Mouse (Mus musculus): ENCODE results near the gene Ubqln4.
"Not testable (repeated sequence)": the region's sequence is repeated elsewhere in the genome, so short reads cannot be mapped to it uniquely, and the experiment has no call there.

Ubqln4 gene

GRCm38 (mm10) chr3:88567892-88568291 is 14.3 kb downstream of the Ubqln4 start:
- no peak for DNase-seq (ENCODE audit: low read depth)

DNA sequence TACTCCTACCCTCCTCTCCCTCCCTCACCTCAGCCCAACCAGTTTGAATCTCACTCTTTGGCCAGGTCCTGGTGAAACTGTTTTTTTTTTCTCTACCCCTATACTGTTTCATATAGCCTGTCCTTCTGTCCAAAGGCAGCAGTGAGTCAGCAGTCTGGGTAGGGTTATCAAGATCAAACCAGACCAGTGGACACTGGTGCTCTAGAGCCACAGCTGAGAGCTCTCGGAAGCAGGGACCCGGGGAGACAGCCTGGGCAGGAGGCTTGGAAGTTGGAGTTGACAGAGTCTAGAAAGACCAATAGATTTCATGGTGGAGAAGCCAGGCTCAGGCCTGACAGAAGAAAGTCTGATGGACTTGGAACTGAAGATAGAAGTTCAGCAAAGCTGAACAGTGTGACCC is 15.1 kb downstream of the Ubqln4 start:
- no peak for DNase-seq (ENCODE audit: low read depth)

GRCm38 (mm10) chr3:88569093-88569492 is 15.5 kb downstream of the Ubqln4 start:
- DNase-seq (ENCODE audit: low read depth), result no peak

DNA sequence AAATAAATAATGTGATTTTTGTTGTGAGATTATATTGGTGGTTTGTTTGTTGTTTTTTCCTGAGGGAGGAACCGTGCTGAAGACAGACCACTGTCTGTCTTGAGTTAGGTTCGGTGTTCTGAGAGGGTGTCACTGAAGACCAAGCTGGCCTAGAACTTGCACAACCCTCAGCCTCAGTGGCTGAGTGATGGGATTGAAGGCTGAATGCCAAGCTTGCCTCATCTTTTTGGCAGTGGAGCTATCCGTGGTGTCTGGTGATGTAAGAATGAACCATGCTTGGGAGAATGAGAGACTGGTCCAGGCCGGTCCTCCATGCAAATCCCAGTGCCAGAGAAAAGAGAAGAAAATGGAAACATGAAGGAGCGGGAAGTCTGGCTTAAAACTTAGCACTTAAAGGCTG is 16.1 kb downstream of the Ubqln4 start:
- no peak for DNase-seq (ENCODE audit: low read depth)

DNA sequence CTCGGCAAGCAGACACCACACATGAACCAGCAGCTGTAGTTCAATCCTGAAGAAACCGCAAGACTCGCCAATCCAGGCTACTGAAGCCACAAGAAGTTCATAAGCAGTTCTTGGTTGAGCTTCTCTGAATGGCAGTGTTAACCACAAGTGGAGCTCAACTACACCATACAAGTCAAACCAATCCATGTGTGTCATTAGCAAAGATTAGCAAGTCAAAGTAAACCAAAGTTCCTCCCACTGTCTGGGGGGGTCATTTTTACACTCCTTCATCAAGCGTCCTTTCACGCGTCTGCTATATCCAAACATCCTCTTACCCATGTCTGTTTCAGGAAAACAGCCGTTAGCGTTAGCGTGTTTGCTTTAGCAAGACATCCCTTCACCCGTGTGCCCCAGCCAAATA is 16.8 kb downstream of the Ubqln4 start:
- DNase-seq (ENCODE audit: low read depth), result no peak

GRCm38 (mm10) chr3:88571856-88572255 is 18.3 kb downstream of the Ubqln4 start:
- DNase-seq (ENCODE audit: low read depth), result no peak

DNA sequence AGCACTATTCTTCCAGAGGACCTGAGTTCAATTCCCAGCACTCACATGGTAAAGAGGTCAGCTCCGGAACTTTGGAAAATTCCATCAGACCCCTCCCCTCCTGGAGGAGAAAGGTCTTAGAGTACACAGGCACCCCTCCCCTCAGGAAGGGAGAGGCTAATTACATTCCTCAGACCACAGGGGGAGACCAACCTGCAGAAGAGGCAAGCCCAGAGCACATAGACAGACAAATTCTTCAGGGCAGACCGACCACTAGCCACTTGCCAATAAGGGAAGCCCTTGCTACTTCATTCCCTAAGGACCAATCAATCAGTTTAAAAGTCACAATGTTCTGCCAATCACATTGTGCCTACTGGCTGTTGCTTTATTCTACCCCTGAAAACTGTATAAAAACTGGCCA is 19.3 kb downstream of the Ubqln4 start:
- no peak for DNase-seq (ENCODE audit: low read depth)

- no peak for DNase-seq (ENCODE audit: low read depth)
Observed at GRCm38 (mm10) chr3:88573810-88574209, 20.3 kb downstream of the Ubqln4 start.

DNA sequence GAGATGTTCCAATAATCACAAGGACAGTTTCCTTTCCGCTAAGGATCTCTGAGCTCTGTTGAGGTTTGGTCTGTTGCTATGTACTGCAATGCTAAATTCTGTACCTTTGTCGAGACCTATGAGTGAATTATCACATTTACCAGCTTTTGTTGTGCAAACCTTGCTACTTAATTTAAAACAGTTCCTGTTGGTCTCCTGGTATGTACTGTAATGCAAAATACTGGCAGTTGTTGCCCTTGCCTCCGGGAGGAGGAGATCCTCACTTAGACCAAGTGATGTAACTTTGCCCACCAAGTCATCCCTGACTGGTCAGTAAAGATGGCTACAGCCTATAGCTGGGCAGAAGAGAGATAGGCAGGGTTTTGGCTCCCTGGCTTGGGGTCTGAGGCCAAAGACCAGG is 22.0 kb downstream of the Ubqln4 start, which contains the start of gene Ssr2:
Ssr2 (plus strand) TSS at position 337 of the 400 bp plus-strand sequence.
- no peak for DNase-seq (ENCODE audit: low read depth)

DNA sequence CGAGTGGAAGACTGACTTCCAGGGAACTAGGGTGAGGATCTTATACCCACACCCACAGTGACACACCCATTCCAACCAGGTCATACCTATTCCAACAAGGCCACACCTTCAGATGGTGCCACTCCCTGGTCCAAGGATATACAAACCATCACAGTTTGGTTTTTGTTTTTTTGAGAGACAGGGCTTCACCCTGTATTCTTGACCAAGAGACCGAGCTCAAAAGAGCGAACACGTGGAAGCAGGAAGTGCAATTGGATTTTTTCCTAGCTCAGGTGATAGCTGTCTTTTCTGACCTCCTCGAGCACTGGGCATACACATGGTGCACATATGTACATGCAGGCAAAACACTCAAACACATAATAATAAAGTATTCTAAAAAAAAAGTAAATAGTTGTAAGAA is 24.3 kb downstream of the Ubqln4 start:
- not testable (repeated sequence) for DNase-seq (ENCODE audit: low read depth)

DNA sequence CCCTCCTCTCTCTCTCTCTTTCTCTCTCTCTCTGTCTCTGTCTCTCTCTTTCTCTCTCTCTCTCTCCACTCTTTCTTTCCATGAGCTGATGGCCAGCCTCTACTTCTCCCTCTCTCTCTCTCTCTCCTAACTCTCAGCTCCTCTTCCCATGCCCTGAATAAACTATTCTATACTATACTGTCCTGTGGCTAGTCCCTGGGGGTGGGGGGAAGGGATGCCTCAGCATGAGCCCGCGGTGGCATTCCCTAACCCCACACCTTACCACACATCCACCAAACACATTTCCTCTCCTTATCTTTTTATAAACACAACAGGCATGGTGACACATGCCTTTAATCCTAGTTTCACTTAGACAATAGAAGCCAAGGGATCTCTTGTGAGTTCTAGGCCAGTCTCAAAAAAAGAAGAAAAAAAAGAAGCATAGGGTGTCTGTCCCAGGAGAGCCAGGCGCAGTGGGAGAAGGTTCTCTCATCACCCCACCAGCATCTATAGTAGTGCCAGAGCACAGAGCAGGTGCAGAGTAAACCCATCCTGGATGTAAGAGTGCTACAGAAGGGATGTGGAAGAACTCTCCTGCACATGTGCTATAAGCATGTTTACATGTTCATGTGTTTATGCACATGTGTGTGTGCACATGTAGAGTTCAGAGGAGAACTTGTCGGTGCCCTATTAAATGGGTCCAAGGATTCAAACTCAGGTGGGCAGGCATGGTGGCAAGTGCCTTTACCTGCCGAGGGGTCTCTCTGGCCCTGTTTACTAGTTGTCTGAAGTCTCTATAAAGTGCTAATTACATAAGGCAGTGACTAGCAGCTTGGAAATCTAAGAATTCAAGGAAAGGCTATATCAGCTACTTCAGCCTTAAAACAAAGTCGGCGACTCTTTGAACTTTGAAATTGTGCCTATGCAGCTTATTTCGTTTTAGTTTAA is 25.2 kb downstream of the Ubqln4 start:
- DNase-seq (ENCODE audit: low read depth), result no peak

GRCm38 (mm10) chr3:88579454-88580117 is 26.0 kb downstream of the Ubqln4 start:
- DNase-seq (ENCODE audit: low read depth), result peak; percentile 76

GRCm38 (mm10) chr3:88585769-88586168 is 32.2 kb downstream of the Ubqln4 start:
- DNase-seq (ENCODE audit: low read depth), result no peak

- DNase-seq (ENCODE audit: low read depth), result no peak
Observed at GRCm38 (mm10) chr3:88586640-88587039, 33.1 kb downstream of the Ubqln4 start.

GRCm38 (mm10) chr3:88590246-88590645 is 36.7 kb downstream of the Ubqln4 start:
- no peak for DNase-seq (ENCODE audit: low read depth)

DNA sequence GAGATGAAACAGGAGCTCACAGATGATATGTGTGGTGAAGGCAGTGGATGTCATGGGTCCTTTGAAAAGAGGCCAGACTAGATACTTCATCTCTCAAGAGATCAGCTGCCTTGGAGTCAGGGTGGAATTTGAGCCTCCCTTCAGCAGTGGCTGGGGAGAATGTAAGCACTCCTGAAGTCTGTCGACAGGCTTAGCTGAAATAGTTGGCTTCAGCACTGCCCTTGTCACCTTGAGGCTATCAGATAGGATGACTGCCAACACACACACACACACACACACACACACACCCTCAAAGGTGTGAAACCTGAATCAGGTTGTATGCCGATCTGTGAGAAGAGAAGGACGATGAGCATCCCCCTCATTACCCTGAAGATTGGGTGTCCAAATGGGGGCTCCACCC is 37.5 kb downstream of the Ubqln4 start:
- no peak for DNase-seq (ENCODE audit: low read depth)

DNA sequence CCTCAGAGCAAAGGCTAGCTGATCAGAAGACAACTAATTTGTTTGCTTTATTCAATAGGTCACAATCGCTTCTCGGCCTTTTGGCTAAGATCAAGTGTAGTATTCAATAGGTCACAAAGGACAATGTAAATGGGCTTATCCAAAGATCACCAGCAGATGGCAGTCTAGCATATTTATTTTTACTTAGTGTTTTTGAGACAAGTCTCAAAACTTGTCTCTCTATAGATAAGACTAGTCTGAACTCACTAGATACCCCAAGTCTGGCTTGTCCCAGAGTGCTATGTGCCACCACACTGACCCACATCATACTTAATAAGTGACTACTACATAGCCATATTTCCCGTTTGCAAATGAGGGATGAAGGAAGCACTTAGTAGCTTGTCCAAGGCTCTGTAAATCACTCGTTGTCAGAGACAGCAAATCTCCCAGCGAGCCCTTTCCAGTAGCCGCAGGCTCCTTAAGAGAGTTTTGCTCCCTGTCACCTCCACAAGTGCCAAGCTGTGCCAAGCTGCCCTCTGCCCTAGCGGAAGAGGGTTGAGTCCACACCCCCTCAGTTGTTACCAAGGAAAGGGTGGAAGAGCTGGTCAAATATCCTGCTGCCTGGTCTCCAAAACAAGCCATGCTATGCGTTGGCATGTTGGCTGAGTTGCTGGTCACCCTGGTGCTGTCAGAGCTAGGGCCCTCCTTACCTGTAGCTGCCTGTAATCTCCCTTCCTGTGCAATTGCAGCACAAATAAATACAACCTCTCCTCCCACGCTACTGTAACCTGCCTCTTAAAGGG is 38.6 kb downstream of the Ubqln4 start:
- DNase-seq (ENCODE audit: low read depth), result peak; percentile 91

DNA sequence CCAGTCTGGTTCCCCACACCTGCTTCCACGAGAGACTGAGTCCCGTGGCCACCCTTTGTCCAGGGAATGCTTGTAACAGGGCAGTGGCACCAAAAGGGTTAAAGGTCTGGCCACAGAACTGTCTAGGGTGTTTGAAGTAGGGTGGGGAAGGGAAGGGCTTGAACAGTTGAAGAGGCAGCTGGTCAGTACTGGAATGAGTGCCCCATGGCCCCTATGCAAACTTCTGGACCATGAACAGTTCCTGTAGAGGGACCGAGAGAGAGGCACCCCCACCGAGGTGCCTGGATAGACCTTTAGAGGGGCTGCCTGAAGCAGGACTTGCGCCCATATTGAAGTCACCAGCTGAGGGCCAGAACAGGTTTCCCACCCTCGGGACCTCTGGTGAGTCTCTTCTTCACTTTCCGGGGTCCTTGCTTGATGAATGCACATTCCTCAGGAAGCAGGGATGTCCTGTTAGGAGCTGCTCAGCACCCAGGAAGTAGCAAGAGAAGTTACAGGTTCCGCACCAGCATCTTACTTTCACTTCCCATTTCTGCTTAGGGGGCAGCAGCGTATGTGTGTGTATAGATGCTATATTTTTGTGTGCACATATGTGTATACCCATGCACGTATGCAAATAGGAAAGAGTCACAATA is 39.5 kb downstream of the Ubqln4 start:
- DNase-seq (ENCODE audit: low read depth), result no peak

DNA sequence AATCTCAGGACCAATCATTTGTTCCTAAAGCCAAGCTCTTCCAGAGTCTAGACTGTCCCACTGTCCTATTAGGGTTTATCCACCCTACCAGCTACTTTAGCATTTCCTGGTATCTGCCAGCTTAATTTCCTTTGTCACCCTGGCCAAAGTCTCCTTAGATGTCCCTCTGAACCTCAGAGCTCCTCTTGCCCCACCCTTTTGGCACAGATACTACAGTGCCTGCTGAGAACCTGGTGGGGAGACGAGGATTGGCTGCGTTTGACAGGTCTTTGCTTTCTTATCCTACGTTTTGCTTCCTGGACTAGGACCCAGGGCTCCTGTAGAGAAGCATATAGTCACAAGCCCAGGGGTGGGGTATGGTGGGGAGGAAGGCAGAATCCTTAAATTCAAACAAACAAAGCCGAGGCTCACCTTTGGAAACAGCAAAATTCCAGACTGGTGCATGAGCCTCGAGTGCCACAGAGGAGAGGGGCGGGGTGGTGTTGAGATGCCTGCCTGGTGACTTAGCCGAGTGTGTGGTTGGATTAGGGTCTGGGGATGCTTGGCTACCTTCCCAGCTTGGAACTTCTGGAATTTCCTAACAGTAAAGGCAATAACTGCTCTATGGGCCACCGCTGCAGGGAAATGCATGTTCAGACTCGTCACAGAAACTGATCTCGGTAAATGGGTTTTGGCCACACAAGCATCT is 40.5 kb downstream of the Ubqln4 start:
- DNase-seq (ENCODE audit: low read depth), result no peak

GRCm38 (mm10) chr3:88596547-88596946 is 43.0 kb downstream of the Ubqln4 start:
- DNase-seq (ENCODE audit: low read depth), result not testable (repeated sequence)

- DNase-seq (ENCODE audit: low read depth), result no peak
Observed at GRCm38 (mm10) chr3:88602466-88602865, 48.9 kb downstream of the Ubqln4 start.
